Comparison of ENCODE assay signal across 8 mouse cellular contexts in genomic region chr17:29168996-29169601, GRCm38 (mm10). TPM values are rescaled to one million over a fixed set of nuclear protein-coding genes. Genes with fewer than 3 reads are reported as not detected.
DNase-seq lines count a peak whose midpoint lies in the region; TF ChIP-seq lines count a peak whose summit lies in the region.

No protein-coding gene starts in this region.

- H3K36me3 ChIP-seq in kidney, adult 2 months (ENCODE audit: control insufficient read depth, insufficient read depth, low read length) = no peaks in the 10 kb centered on the region
- H3K36me3 ChIP-seq in testis, adult 2 months (ENCODE audit: control insufficient read depth, insufficient read depth, low read length) = no peaks in the 10 kb centered on the region
- H3K36me3 ChIP-seq in splenic B cell, adult 2 months (ENCODE audit: control insufficient read depth, insufficient read depth, low read length, poor library complexity, severe bottlenecking) = no peaks in the 10 kb centered on the region

- no peak for TF ChIP-seq POLR2A in kidney, adult 2 months (IDR thresholded peaks at IDR 0.05; ENCODE audit: low read depth, low read length)
- no peak for TF ChIP-seq POLR2A in testis, adult 2 months (IDR thresholded peaks at IDR 0.05; ENCODE audit: control insufficient read depth, low read depth, low read length)

- WGBS in kidney, adult 2 months = 77% methylated on average over 12 of the region's 12 CpGs

- no peaks in the 10 kb centered on the region for H3K27me3 ChIP-seq in kidney, adult 2 months (replicated peaks; ENCODE audit: control insufficient read depth, insufficient read depth, low read length)
- H3K27me3 ChIP-seq in testis, adult 2 months (ENCODE audit: control insufficient read depth, insufficient read depth, low read length) = no peaks in the 10 kb centered on the region
- H3K27me3 ChIP-seq in splenic B cell, adult 2 months (ENCODE audit: control insufficient read depth, insufficient read depth, low read length, poor library complexity, severe bottlenecking) = no peaks in the 10 kb centered on the region

- DNase-seq in kidney, adult 2 months = no peak
- no peak for DNase-seq in kidney, postnatal 4 days
- no peak for DNase-seq in testis, postnatal 10 days (ENCODE audit: low spot score)
- DNase-seq in adrenal gland, adult 2 months = peak; percentile 74
- peak; percentile 33 for DNase-seq in splenic B cell, adult 2 months (ENCODE audit: low read depth, low spot score)
- DNase-seq in layer of hippocampus, adult 9-11 months = no peak
- DNase-seq in testis, postnatal 14 days (ENCODE audit: low spot score) = no peak

- H3K4me3 ChIP-seq in kidney, adult 2 months (ENCODE audit: insufficient read depth, low read depth, low read length) = no peak overlapping the region
- H3K4me3 ChIP-seq in testis, adult 2 months (ENCODE audit: control insufficient read depth, low read depth, low read length) = no peak overlapping the region

- H3K4me1 ChIP-seq in kidney, adult 2 months (ENCODE audit: control insufficient read depth, insufficient read depth, low read length) = peaks cover 13% of the 10 kb centered on the region; the same call in 1 of the 2 replicates
- peaks cover 10% of the 10 kb centered on the region for H3K4me1 ChIP-seq in testis, adult 2 months (ENCODE audit: control insufficient read depth, insufficient read depth, low read length)

- H3K27ac ChIP-seq in kidney, adult 2 months (ENCODE audit: insufficient read depth, low read depth, low read length) = no peak overlapping the region
- H3K27ac ChIP-seq in testis, adult 2 months (ENCODE audit: control insufficient read depth, insufficient read depth, low read depth, low read length) = no peak overlapping the region

- peak; percentile 32; the same call in 1 of the 2 replicates for TF ChIP-seq CTCF in kidney, adult 2 months (conservative IDR thresholded peaks at IDR 0.05; ENCODE audit: insufficient read depth, insufficient read length, low read depth, low read length)
- peak; percentile 54; the same call in 1 of the 2 replicates for TF ChIP-seq CTCF in testis, adult 2 months (IDR thresholded peaks at IDR 0.05; ENCODE audit: control insufficient read depth, insufficient read depth, insufficient replicate concordance, low read depth, low read length)

RNA-seq across cellular contexts. Expression of gene Rab44, which starts 55.2 kb away (rescaled TPM):
- 0.16 and 0.34 TPM in 2 replicates for polyA plus RNA-seq in kidney, adult 2 months (2012; rRNA removed)
- 2.4 TPM in 1 of 2 replicates, not detected in the other for polyA plus RNA-seq in testis, adult 2 months (2012; rRNA removed)
- total RNA-seq in adrenal gland, adult 2 months (2021) = under 1 TPM; 0.14 to 0.62 TPM
- 0.30 and 0.31 TPM in 2 replicates for polyA plus RNA-seq in adrenal gland, adult 2 months (2012; rRNA removed)

Comparison
In these comparisons a context has a peak if more than half of its experiments do, and no peak if none do; other contexts are left out.
1. DNase-seq: peak in adrenal gland, adult 2 months (single experiment) and splenic B cell, adult 2 months (single experiment); none in kidney, adult 2 months (single experiment), kidney, postnatal 4 days (0 of 2), testis, postnatal 10 days (single experiment), layer of hippocampus, adult 9-11 months (single experiment) and testis, postnatal 14 days (single experiment).